Mouse (Mus musculus) E14TG2a.4 (cell line): ENCODE results near the gene Tpmt.

Source experiments
- CTCF ChIP-seq: conservative IDR thresholded peaks from 2 replicates; pipeline ENCODE4 v1.5.1; 2014; ENCODE audit warnings: low read length
- NANOG ChIP-seq: IDR thresholded peaks from 2 replicates; pipeline ENCODE4 v1.6.1; 2014; ENCODE audit warnings: borderline replicate concordance, low read length, mixed read lengths
- POU5F1 ChIP-seq: IDR thresholded peaks from 2 replicates; pipeline ENCODE4 v1.6.1; 2014; ENCODE audit warnings: low read length, borderline replicate concordance

DNA sequence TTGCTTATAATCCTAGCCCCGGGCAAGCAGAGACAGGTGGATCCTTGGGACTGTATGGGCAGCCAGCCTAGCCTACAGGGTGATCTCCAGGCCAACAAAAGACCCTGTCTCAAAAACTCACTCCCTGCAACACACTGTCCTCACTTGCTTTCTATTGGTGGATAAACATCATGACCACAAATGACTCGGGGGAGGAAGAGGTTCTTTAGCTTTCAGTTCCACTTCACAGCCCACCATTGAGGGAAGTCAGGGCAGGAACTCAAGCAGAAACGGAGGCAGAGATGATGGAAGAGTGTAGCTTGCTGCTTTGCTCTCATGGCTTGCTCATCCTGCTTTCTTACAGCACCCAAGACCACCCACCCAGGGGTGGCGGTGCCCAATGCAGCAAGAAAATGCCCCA lies 47.2 kb downstream of the Tpmt start:
- TF ChIP-seq CTCF (no peak), NANOG (no peak), POU5F1 (no peak)
